Mouse (Mus musculus) testis, adult 2 months (tissue): ENCODE measurements around the gene Cadm3. TPM values are rescaled to one million over a fixed set of nuclear protein-coding genes. Genes with fewer than 3 reads are reported as not detected.
A peak's percentile ranks its signal among the peaks of the same experiment; 100 is the strongest.

ENCODE experiments used
- H3K27ac ChIP-seq: fragments of 200-500 bp; 2 replicates; pipeline ENCODE4 v1.5.1; 2012; ENCODE audit warnings: low read depth, low read length; ENCODE audit not compliant: control insufficient read depth, insufficient read depth
- H3K27me3 ChIP-seq: fragments of 200-500 bp; 2 replicates; pipeline ENCODE4 v1.6.1; 2012; ENCODE audit warnings: mild to moderate bottlenecking, low read length, moderate library complexity; ENCODE audit not compliant: control insufficient read depth, insufficient read depth
- H3K36me3 ChIP-seq: fragments of 200-500 bp; 2 replicates; pipeline ENCODE4 v1.6.1; 2012; ENCODE audit warnings: mild to moderate bottlenecking, low read length; ENCODE audit not compliant: control insufficient read depth, insufficient read depth
- H3K4me1 ChIP-seq: fragments of 200-500 bp; 2 replicates; pipeline ENCODE4 v1.6.1; 2012; ENCODE audit warnings: low read length; ENCODE audit not compliant: control insufficient read depth, insufficient read depth
- H3K4me3 ChIP-seq: fragments of 200-500 bp; 2 replicates; pipeline ENCODE4 v1.5.1; 2012; ENCODE audit warnings: low read depth, mild to moderate bottlenecking, low read length, moderate library complexity, mixed read lengths; ENCODE audit not compliant: control insufficient read depth
- CTCF ChIP-seq: fragments of 200-500 bp; IDR thresholded peaks from 2 replicates; pipeline ENCODE4 v1.5.1; 2012; ENCODE audit warnings: low read depth, mild to moderate bottlenecking, inconsistent platforms, low read length, moderate library complexity; ENCODE audit not compliant: control insufficient read depth, insufficient read depth, insufficient replicate concordance
- POLR2A ChIP-seq: fragments of 200-500 bp; IDR thresholded peaks from 2 replicates; pipeline ENCODE4 v1.6.1; 2012; ENCODE audit warnings: low read depth, mild to moderate bottlenecking, inconsistent platforms, low read length, moderate library complexity; ENCODE audit not compliant: control insufficient read depth
- polyA plus RNA-seq: library from polyadenylated mRNA; depleted of rRNA; stranded (reverse); fragments of >200 nt; gene quantifications from 2 replicates; pipeline ENCODE4 v1.2.3, GENCODE M21; 2012

The Cadm3 gene
- polyA plus RNA-seq, 1 experiment, result 0.11 TPM

- H3K27me3 ChIP-seq, result no peaks in the 10 kb centered on the region
- TF ChIP-seq POLR2A (no peak), CTCF (no peak)
- no peaks in the 10 kb centered on the region for H3K4me1 ChIP-seq
- H3K27ac ChIP-seq, result no peak overlapping the region
- no peak overlapping the region for H3K4me3 ChIP-seq
- no peaks in the 10 kb centered on the region for H3K36me3 ChIP-seq
Observed at GRCm38 (mm10) chr1:173342425-173342824, 25.1 kb downstream of the Cadm3 start.

- Histone ChIP-seq H3K4me1 (peaks cover 4% of the 10 kb centered on the region; the same call in 1 of the 2 replicates), H3K27ac (no peak overlapping the region), H3K36me3 (no peaks in the 10 kb centered on the region), H3K27me3 (no peaks in the 10 kb centered on the region), H3K4me3 (no peak overlapping the region)
- TF ChIP-seq CTCF, result peak; percentile 50; the same call in 1 of the 2 replicates
- no peak for TF ChIP-seq POLR2A
Observed at GRCm38 (mm10) chr1:173339543-173339942, 28.0 kb downstream of the Cadm3 start.

- H3K27ac ChIP-seq, result no peak overlapping the region
- TF ChIP-seq CTCF, result no peak
- TF ChIP-seq POLR2A, result no peak
Observed at GRCm38 (mm10) chr1:173337008-173337407, 30.5 kb downstream of the Cadm3 start.

GRCm38 (mm10) chr1:173335903-173336302 is 31.6 kb downstream of the Cadm3 start:
- no peaks in the 10 kb centered on the region for H3K36me3 ChIP-seq
- no peaks in the 10 kb centered on the region for H3K27me3 ChIP-seq
- no peak overlapping the region for H3K4me3 ChIP-seq
- H3K27ac ChIP-seq, result no peak overlapping the region
- TF ChIP-seq POLR2A (no peak), CTCF (no peak)
- peaks cover 4% of the 10 kb centered on the region; the same call in 1 of the 2 replicates for H3K4me1 ChIP-seq

More at GRCm38 (mm10) chr1:173337008-173337407, 30.5 kb downstream of the Cadm3 start:
- Histone ChIP-seq H3K4me1 (peaks cover 4% of the 10 kb centered on the region; the same call in 1 of the 2 replicates), H3K4me3 (no peak overlapping the region), H3K27me3 (no peaks in the 10 kb centered on the region), H3K36me3 (no peaks in the 10 kb centered on the region)

- Histone ChIP-seq H3K4me3 (no peak within 1 kb of the TSS), H3K36me3 (no peaks in the 10 kb centered on the region), H3K27me3 (no peaks in the 10 kb centered on the region), H3K4me1 (peaks cover 4% of the 10 kb centered on the region; the same call in 1 of the 2 replicates), H3K27ac (no peak within 1 kb of the TSS)
- TF ChIP-seq CTCF (no peak), POLR2A (no peak)
Observed at GRCm38 (mm10) chr1:173333312-173334253, 33.9 kb downstream of the Cadm3 start, which contains the start of gene Ackr1. TSS of gene Ackr1 (minus strand) at chr1:173333750.

GRCm38 (mm10) chr1:173332418-173332817 is 35.1 kb downstream of the Cadm3 start:
- Histone ChIP-seq H3K36me3 (no peaks in the 10 kb centered on the region), H3K27me3 (no peaks in the 10 kb centered on the region), H3K4me3 (no peak overlapping the region), H3K4me1 (peaks cover 4% of the 10 kb centered on the region; the same call in 1 of the 2 replicates), H3K27ac (no peak overlapping the region)
- TF ChIP-seq CTCF, result no peak
- TF ChIP-seq POLR2A, result no peak

GRCm38 (mm10) chr1:173329743-173330142 is 37.8 kb downstream of the Cadm3 start:
- no peaks in the 10 kb centered on the region for H3K4me1 ChIP-seq
- H3K27me3 ChIP-seq, result no peaks in the 10 kb centered on the region
- no peak overlapping the region for H3K4me3 ChIP-seq
- TF ChIP-seq POLR2A (no peak), CTCF (no peak)
- no peak overlapping the region for H3K27ac ChIP-seq
- H3K36me3 ChIP-seq, result no peaks in the 10 kb centered on the region
